Mouse (Mus musculus) inflammation-experienced regulatory T-cells (primary cell): Measurements from ENCODE around the gene Selenov. TPM values are rescaled to one million over a fixed set of nuclear protein-coding genes. Genes with fewer than 3 reads are reported as not detected.

Experiments used
- polyA plus RNA-seq, 2 experiments: library from polyadenylated mRNA; unstranded; fragments of 100-300 nt; shearing (Covaris generic); gene quantifications; one replicate each; pipeline ENCODE4 v1.2.1; 2017

Gene Selenov
- under 1 TPM in 1 of 2 experiments, not detected in 1; 0.75 TPM for polyA plus RNA-seq

GRCm38 (mm10) chr7:28290638-28291590 lies at the start of gene Selenov:
Gene Selenov (minus strand): TSS chr7:28291186.

GRCm38 (mm10) chr7:28338108-28338998 lies 47.4 kb upstream of the Selenov start, which contains the start of gene Supt5:
Gene Supt5 (minus strand): TSS chr7:28338746.

GRCm38 (mm10) chr7:28311926-28312543 lies 21.0 kb upstream of the Selenov start, which contains the start of gene Timm50:
Gene Timm50 (minus strand): TSS chr7:28312072.

GRCm38 (mm10) chr7:28301616-28302433 lies 10.8 kb upstream of the Selenov start, which contains the start of gene Dll3:
Gene Dll3 (minus strand): TSS chr7:28302238.

GRCm38 (mm10) chr7:28277615-28278278 lies 13.2 kb downstream of the Selenov start, which contains the start of gene Eid2b:
Gene Eid2b (plus strand): TSS chr7:28277739.

GRCm38 (mm10) chr7:28267129-28268041 lies 23.6 kb downstream of the Selenov start, which contains the start of gene Eid2:
Gene Eid2 (plus strand): TSS chr7:28267881.

Other genes starting within 250 kb of the Selenov start
- gene Psmc4, start 241.1 kb downstream of the Selenov start, polyA plus RNA-seq, result 100 to 1,000 TPM; 190 to 197 TPM
- 1 to 10 TPM in 1 of 2 experiments, under 1 TPM in 1; 0.08 to 2.1 TPM for gene Fcgbp, start 219.9 kb downstream of the Selenov start, polyA plus RNA-seq
- gene 9530053A07Rik, start 161.7 kb downstream of the Selenov start, polyA plus RNA-seq, result under 1 TPM; 0.08 to 0.70 TPM
- gene Fbl, start 121.5 kb downstream of the Selenov start, polyA plus RNA-seq, result 100 to 1,000 TPM; 151 to 160 TPM
- 10 to 100 TPM; 11.0 to 12.3 TPM for gene Dyrk1b, start 111.7 kb downstream of the Selenov start, polyA plus RNA-seq
- 10 to 100 TPM; 18.0 to 22.6 TPM for gene Eid2, start 23.3 kb downstream of the Selenov start, polyA plus RNA-seq
- 1 to 10 TPM; 4.2 to 6.9 TPM for gene Eid2b, start 13.4 kb downstream of the Selenov start, polyA plus RNA-seq
- under 1 TPM in 1 of 2 experiments, not detected in 1; 0.83 TPM for gene Dll3, start 11.1 kb upstream of the Selenov start, polyA plus RNA-seq
- gene Timm50, start 20.9 kb upstream of the Selenov start, polyA plus RNA-seq, result 10 to 100 TPM; 74.5 to 88.5 TPM
- gene Supt5, start 47.6 kb upstream of the Selenov start, polyA plus RNA-seq, result 100 to 1,000 TPM; 165 to 199 TPM
- 100 to 1,000 TPM; 680 to 735 TPM for gene Rps16, start 59.5 kb upstream of the Selenov start, polyA plus RNA-seq
- gene Plekhg2, start 81.4 kb upstream of the Selenov start, polyA plus RNA-seq, result 10 to 100 TPM; 67.3 to 73.4 TPM
- 100 to 1,000 TPM; 254 to 461 TPM for gene Zfp36, start 89.1 kb upstream of the Selenov start, polyA plus RNA-seq
- 10 to 100 TPM; 27.4 to 29.1 TPM for gene Med29, start 101.5 kb upstream of the Selenov start, polyA plus RNA-seq
- 100 to 1,000 TPM; 116 to 155 TPM for gene Paf1, start 101.8 kb upstream of the Selenov start, polyA plus RNA-seq
- 100 to 1,000 TPM; 310 to 538 TPM for gene Gmfg, start 146.3 kb upstream of the Selenov start, polyA plus RNA-seq
- gene Lrfn1, start 160.8 kb upstream of the Selenov start, polyA plus RNA-seq, result 1 to 10 TPM in 1 of 2 experiments, under 1 TPM in 1; 0.86 to 5.1 TPM
- under 1 TPM in 1 of 2 experiments, not detected in 1; 0.48 TPM for gene Ifnl2, start 219.3 kb upstream of the Selenov start, polyA plus RNA-seq
- under 1 TPM in 1 of 2 experiments, not detected in 1; 0.60 TPM for gene Ifnl3, start 231.7 kb upstream of the Selenov start, polyA plus RNA-seq
- not detected for gene Sycn, start 249.7 kb upstream of the Selenov start, polyA plus RNA-seq